Mouse (Mus musculus) thymus, adult 2 months (tissue): ENCODE data around the gene Cd274.

ENCODE experiments used
- CTCF ChIP-seq: fragments of 200-500 bp; IDR thresholded peaks from 2 replicates; pipeline ENCODE4 v1.5.1; 2012; ENCODE audit warnings: mild to moderate bottlenecking, control low read depth, low read length, moderate library complexity, borderline replicate concordance; ENCODE audit not compliant: control insufficient read depth, poor library complexity, insufficient read depth; ENCODE audit errors: extremely low read depth
- POLR2A ChIP-seq: fragments of 200-500 bp; IDR thresholded peaks from 2 replicates; pipeline ENCODE4 v1.6.1; 2012; ENCODE audit warnings: mild to moderate bottlenecking, low read length, control low read depth, moderate library complexity; ENCODE audit not compliant: control insufficient read depth, poor library complexity, insufficient read depth; ENCODE audit errors: extremely low read depth

- TF ChIP-seq POLR2A, result no peak
- no peak for TF ChIP-seq CTCF
Measured at GRCm38 (mm10) chr19:29393333-29393732, 26.1 kb downstream of the Cd274 start.
